Mouse (Mus musculus) erythroblast, embryonic 14.5 days (primary cell): ENCODE measurements around the gene Gale. TPM values are rescaled to one million over a fixed set of nuclear protein-coding genes. Genes with fewer than 3 reads are reported as not detected.

Source experiments
- H3K27me3 ChIP-seq: 2 replicates; pipeline ENCODE4 v1.6.1; 2012; ENCODE audit warnings: inconsistent platforms; ENCODE audit not compliant: control insufficient read depth
- H3K36me3 ChIP-seq: 2 replicates; pipeline ENCODE4 v1.6.1; 2012; ENCODE audit warnings: mild to moderate bottlenecking, inconsistent platforms; ENCODE audit not compliant: control insufficient read depth
- H3K4me1 ChIP-seq: 2 replicates; pipeline ENCODE4 v1.6.1; 2012; ENCODE audit warnings: inconsistent platforms; ENCODE audit not compliant: control insufficient read depth
- H3K4me3 ChIP-seq: replicated peaks from 2 replicates; pipeline ENCODE3; 2012; ENCODE audit warnings: moderate library complexity, mild to moderate bottlenecking, inconsistent platforms
- H3K9me3 ChIP-seq: 2 replicates; pipeline ENCODE4 v1.6.1; 2012; ENCODE audit warnings: low read length, inconsistent platforms, mixed read lengths; ENCODE audit not compliant: control insufficient read depth
- GATA1 ChIP-seq: IDR thresholded peaks from 2 replicates; pipeline ENCODE4 v1.6.1; 2012; ENCODE audit warnings: low read length, inconsistent platforms, mixed read lengths
- TAL1 ChIP-seq: IDR thresholded peaks from 3 replicates; pipeline ENCODE4 v1.6.1; 2012; ENCODE audit warnings: low read length, inconsistent platforms, mixed read lengths
- polyA plus RNA-seq: library from polyadenylated mRNA; stranded (reverse); fragments of >175 nt; gene quantifications from 2 replicates; pipeline ENCODE4 v1.2.3, GENCODE M21; 2012

Gene Gale
- polyA plus RNA-seq, 1 experiment, result 3.9 TPM

DNA sequence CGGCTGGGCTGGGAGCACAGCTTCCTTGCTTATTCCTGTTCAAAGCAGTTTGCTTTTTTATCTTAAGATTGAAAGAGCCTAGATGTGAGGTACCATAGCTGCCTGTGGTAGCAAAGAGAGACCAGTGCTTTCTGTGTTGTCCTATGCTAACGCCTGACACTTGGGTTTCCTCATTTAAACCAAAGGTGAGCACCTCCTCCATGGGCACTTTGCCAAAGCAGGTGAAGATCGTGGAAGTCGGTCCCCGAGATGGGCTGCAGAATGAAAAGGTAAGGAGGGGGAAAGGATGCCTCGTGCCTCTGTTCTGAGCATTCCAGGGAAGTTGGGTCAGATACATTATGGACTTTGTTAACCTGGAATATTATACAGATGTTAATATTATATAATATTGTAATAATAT, 13.2 kb upstream of the Gale start:
- TF ChIP-seq TAL1 (no peak), GATA1 (no peak)
- H3K36me3 ChIP-seq, result peaks cover 65% of the 10 kb centered on the region
- peaks cover 16% of the 10 kb centered on the region for H3K9me3 ChIP-seq
- no peaks in the 10 kb centered on the region for H3K27me3 ChIP-seq
- H3K4me3 ChIP-seq, result no peak overlapping the region
- H3K4me1 ChIP-seq, result peaks cover 57% of the 10 kb centered on the region

GRCm38 (mm10) chr4:135951505-135951904, 12.0 kb upstream of the Gale start:
- H3K4me3 ChIP-seq, result no peak overlapping the region
- H3K9me3 ChIP-seq, result peaks cover 16% of the 10 kb centered on the region
- TF ChIP-seq TAL1 (no peak), GATA1 (no peak)
- no peaks in the 10 kb centered on the region for H3K27me3 ChIP-seq
- peaks cover 77% of the 10 kb centered on the region for H3K36me3 ChIP-seq
- H3K4me1 ChIP-seq, result peaks cover 48% of the 10 kb centered on the region

- Histone ChIP-seq H3K4me3 (no peak overlapping the region), H3K36me3 (peaks cover 87% of the 10 kb centered on the region)
- TF ChIP-seq GATA1 (no peak), TAL1 (no peak)
Observed at GRCm38 (mm10) chr4:135953179-135953578, 10.3 kb upstream of the Gale start.

DNA sequence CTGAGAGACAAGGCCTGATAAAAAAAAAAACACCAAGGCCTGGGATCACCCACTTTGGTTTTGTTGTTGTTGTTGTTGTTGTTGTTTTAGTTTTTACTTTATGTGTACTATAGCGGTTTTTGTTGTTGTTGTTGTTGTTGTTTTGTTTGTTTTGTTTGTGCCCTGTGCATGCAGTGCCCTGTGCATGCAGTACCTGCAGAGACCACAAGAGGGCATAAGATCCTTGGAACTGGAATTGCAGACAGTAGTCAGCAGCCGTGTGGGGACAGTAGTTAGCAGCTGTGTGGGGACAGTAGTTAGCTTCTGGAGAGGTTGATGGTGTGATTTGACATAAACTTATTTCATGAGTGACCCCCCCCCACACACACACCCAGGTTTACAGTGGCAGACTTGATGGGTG, 9.3 kb upstream of the Gale start:
- peaks cover 16% of the 10 kb centered on the region for H3K9me3 ChIP-seq
- H3K36me3 ChIP-seq, result peaks cover 89% of the 10 kb centered on the region
- no peaks in the 10 kb centered on the region for H3K27me3 ChIP-seq
- H3K4me3 ChIP-seq, result no peak overlapping the region
- H3K4me1 ChIP-seq, result peaks cover 28% of the 10 kb centered on the region
- TF ChIP-seq TAL1 (no peak), GATA1 (no peak)

More at GRCm38 (mm10) chr4:135953179-135953578, 10.3 kb upstream of the Gale start:
- Histone ChIP-seq H3K9me3 (peaks cover 16% of the 10 kb centered on the region), H3K4me1 (peaks cover 34% of the 10 kb centered on the region), H3K27me3 (no peaks in the 10 kb centered on the region)

- Histone ChIP-seq H3K9me3 (peaks cover 16% of the 10 kb centered on the region), H3K36me3 (peaks cover 93% of the 10 kb centered on the region), H3K4me1 (peaks cover 27% of the 10 kb centered on the region), H3K4me3 (no peak overlapping the region), H3K27me3 (no peaks in the 10 kb centered on the region)
- TF ChIP-seq GATA1 (no peak), TAL1 (no peak)
Observed at GRCm38 (mm10) chr4:135955886-135956285, 7.6 kb upstream of the Gale start.

DNA sequence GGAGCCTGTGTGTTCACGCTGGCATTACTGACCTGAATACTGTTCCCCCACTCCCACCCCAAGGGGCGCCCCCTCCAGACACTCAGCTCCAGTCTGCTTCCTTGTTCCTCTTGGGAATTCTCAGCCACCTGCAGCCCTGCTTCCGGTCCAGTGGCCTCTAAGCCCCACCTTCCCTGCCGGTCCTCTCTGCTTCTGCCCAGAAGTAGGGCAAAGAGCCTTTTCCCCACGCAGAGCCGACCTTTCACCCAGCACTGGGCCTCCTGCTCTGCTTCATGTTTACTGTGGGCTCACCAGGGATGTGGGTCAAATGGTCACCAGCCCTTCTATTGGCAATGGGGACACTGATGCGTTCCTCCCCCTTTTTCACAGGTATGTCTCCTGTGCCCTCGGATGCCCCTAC, 5.2 kb upstream of the Gale start:
- no peak overlapping the region for H3K4me3 ChIP-seq

GRCm38 (mm10) chr4:135960717-135961116, 2.8 kb upstream of the Gale start:
- TF ChIP-seq GATA1 (no peak), TAL1 (no peak)

More for the DNA sequence above, 5.2 kb upstream of the Gale start:
- H3K36me3 ChIP-seq, result peaks cover 86% of the 10 kb centered on the region
- no peaks in the 10 kb centered on the region for H3K27me3 ChIP-seq
- TF ChIP-seq GATA1, result no peak
- no peak for TF ChIP-seq TAL1
- H3K4me1 ChIP-seq, result peaks cover 35% of the 10 kb centered on the region
- H3K9me3 ChIP-seq, result no peaks in the 10 kb centered on the region

DNA sequence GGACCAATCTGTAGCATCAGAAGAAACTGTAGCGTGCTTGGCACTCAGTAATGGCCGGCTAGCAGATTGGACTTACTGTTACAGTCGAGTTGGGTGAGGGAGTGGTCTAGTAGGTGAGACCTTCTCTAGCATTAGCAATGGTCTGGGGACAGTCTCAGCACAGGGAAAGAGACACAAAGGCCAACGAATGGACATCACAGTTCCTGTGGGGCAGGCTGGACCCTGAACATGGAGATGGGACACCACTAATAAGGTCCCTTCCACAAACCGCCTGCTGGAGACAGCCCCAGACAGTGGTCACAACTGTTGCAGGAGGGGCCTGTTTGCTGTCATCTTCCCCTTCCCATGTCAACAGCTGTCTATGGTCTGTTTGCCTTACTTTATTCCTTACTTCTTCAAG, 1.8 kb upstream of the Gale start:
- Histone ChIP-seq H3K27me3 (no peaks in the 10 kb centered on the region), H3K4me3 (no peak overlapping the region), H3K4me1 (peaks cover 52% of the 10 kb centered on the region), H3K9me3 (no peaks in the 10 kb centered on the region), H3K36me3 (peaks cover 72% of the 10 kb centered on the region)
- TF ChIP-seq TAL1, result no peak
- TF ChIP-seq GATA1, result no peak

More at GRCm38 (mm10) chr4:135960717-135961116, 2.8 kb upstream of the Gale start:
- Histone ChIP-seq H3K4me3 (no peak overlapping the region), H3K9me3 (no peaks in the 10 kb centered on the region), H3K36me3 (peaks cover 72% of the 10 kb centered on the region), H3K4me1 (peaks cover 47% of the 10 kb centered on the region), H3K27me3 (no peaks in the 10 kb centered on the region)

GRCm38 (mm10) chr4:135962198-135962597, 1.3 kb upstream of the Gale start:
- no peak for TF ChIP-seq TAL1
- no peak for TF ChIP-seq GATA1
- peaks cover 75% of the 10 kb centered on the region for H3K36me3 ChIP-seq

GRCm38 (mm10) chr4:135962946-135963345, 581 bp upstream of the Gale start:
- Histone ChIP-seq H3K36me3 (peaks cover 75% of the 10 kb centered on the region), H3K4me3 (peak overlapping the region; percentile 73), H3K4me1 (peaks cover 52% of the 10 kb centered on the region), H3K9me3 (no peaks in the 10 kb centered on the region), H3K27me3 (no peaks in the 10 kb centered on the region)
- TF ChIP-seq GATA1 (no peak), TAL1 (no peak)

More at GRCm38 (mm10) chr4:135962198-135962597, 1.3 kb upstream of the Gale start:
- Histone ChIP-seq H3K9me3 (no peaks in the 10 kb centered on the region), H3K4me1 (peaks cover 52% of the 10 kb centered on the region), H3K4me3 (peak overlapping the region; percentile 73), H3K27me3 (no peaks in the 10 kb centered on the region)
